Mouse (Mus musculus) kidney, adult 2 months (tissue): Measurements from ENCODE around the gene Ltb4r2. TPM values are rescaled to one million over a fixed set of nuclear protein-coding genes. Genes with fewer than 3 reads are reported as not detected.
A peak's percentile ranks its signal among the peaks of the same experiment; 100 is the strongest.
"Not testable (repeated sequence)": the region's sequence is repeated elsewhere in the genome, so short reads cannot be mapped to it uniquely, and the experiment has no call there.

Experiments
- DNase-seq: peaks from one replicate; pipeline ENCODE4 v3.0.0; 2021
- H3K27ac ChIP-seq: fragments of 200-500 bp; 2 replicates; pipeline ENCODE4 v1.5.1; 2012; ENCODE audit warnings: low read depth, low read length, control low read depth, inconsistent platforms; ENCODE audit not compliant: insufficient read depth
- H3K27me3 ChIP-seq: fragments of 200-500 bp; replicated peaks from 2 replicates; pipeline ENCODE4 v1.6.1; 2012; ENCODE audit warnings: mild to moderate bottlenecking, moderate library complexity, low read length, inconsistent platforms; ENCODE audit not compliant: control insufficient read depth, insufficient read depth
- H3K36me3 ChIP-seq: fragments of 200-500 bp; 2 replicates; pipeline ENCODE4 v1.6.1; 2012; ENCODE audit warnings: mild to moderate bottlenecking, moderate library complexity, low read length, inconsistent platforms; ENCODE audit not compliant: control insufficient read depth, insufficient read depth
- H3K4me1 ChIP-seq: fragments of 200-500 bp; 2 replicates; pipeline ENCODE4 v1.6.1; 2011; ENCODE audit warnings: low read length; ENCODE audit not compliant: control insufficient read depth, insufficient read depth
- H3K4me3 ChIP-seq: fragments of 200-500 bp; 2 replicates; pipeline ENCODE4 v1.5.1; 2011; ENCODE audit warnings: mild to moderate bottlenecking, low read depth, low read length, control low read depth; ENCODE audit not compliant: insufficient read depth
- CTCF ChIP-seq: fragments of 200-500 bp; conservative IDR thresholded peaks from 2 replicates; pipeline ENCODE4 v1.5.1; 2011; ENCODE audit warnings: low read depth, mild to moderate bottlenecking, control low read depth, low read length, moderate library complexity, mixed read lengths; ENCODE audit not compliant: insufficient read depth, insufficient read length
- POLR2A ChIP-seq: fragments of 200-500 bp; IDR thresholded peaks from one replicate; pipeline ENCODE4 v1.6.1; 2011; ENCODE audit warnings: low read depth, low read length, control low read depth
- WGBS: fragments of 180-500 bp; shearing (Covaris S2); methylation state at CpG from one replicate; pipeline ENCODE4 v1.1.7; 2018; 5-methylcytosine and 5-hydroxymethylcytosine counted together
- polyA plus RNA-seq: library from polyadenylated mRNA; depleted of rRNA; stranded (reverse); fragments of >200 nt; gene quantifications from 2 replicates; pipeline ENCODE4 v1.2.3, GENCODE M21; 2012

The Ltb4r2 gene
- polyA plus RNA-seq, 1 experiment = 0.56 TPM

- no peaks in the 10 kb centered on the region for H3K36me3 ChIP-seq
- peak within 1 kb of the TSS; percentile 63 for H3K4me3 ChIP-seq
- 6% methylated on average over 8 of the region's 8 CpGs for WGBS
- peak; percentile 93 for DNase-seq
- H3K27me3 ChIP-seq = no peaks in the 10 kb centered on the region
- peak; percentile 64 for TF ChIP-seq CTCF
- no peak for TF ChIP-seq POLR2A
- H3K27ac ChIP-seq = peak within 1 kb of the TSS; percentile 92
- peaks cover 14% of the 10 kb centered on the region; the same call in 1 of the 2 replicates for H3K4me1 ChIP-seq
Observed at GRCm38 (mm10) chr14:55758363-55758784, 2.9 kb upstream of the Ltb4r2 start, which contains the start of gene Cideb. Gene Cideb, minus strand, starts transcription at chr14:55758458.

GRCm38 (mm10) chr14:55760156-55760555 is 1.1 kb upstream of the Ltb4r2 start:
- H3K27ac ChIP-seq = not testable (repeated sequence)

GRCm38 (mm10) chr14:55762001-55762821 is 983 bp downstream of the Ltb4r2 start:
- peak overlapping the region; percentile 17; the same call in 1 of the 2 replicates for H3K27ac ChIP-seq
- 3% methylated on average over 77 of the region's 77 CpGs for WGBS
- H3K27me3 ChIP-seq = no peaks in the 10 kb centered on the region
- peaks cover 11% of the 10 kb centered on the region; the same call in 1 of the 2 replicates for H3K4me1 ChIP-seq
- DNase-seq = peak; percentile 51
- peak overlapping the region; percentile 81 for H3K4me3 ChIP-seq
- TF ChIP-seq POLR2A (no peak), CTCF (no peak)
- H3K36me3 ChIP-seq = no peaks in the 10 kb centered on the region

More at GRCm38 (mm10) chr14:55760156-55760555, 1.1 kb upstream of the Ltb4r2 start:
- WGBS = under 1% methylated on average over 6 of the region's 6 CpGs
- peak; percentile 93 for DNase-seq
- H3K36me3 ChIP-seq, H3K4me3 ChIP-seq, H3K27me3 ChIP-seq: not testable (repeated sequence)
- TF ChIP-seq CTCF = peak; percentile 74
- H3K4me1 ChIP-seq = peaks cover 14% of the 10 kb centered on the region; the same call in 1 of the 2 replicates

GRCm38 (mm10) chr14:55763166-55763565 is 1.9 kb downstream of the Ltb4r2 start:
- H3K27ac ChIP-seq = peak overlapping the region; percentile 27; the same call in 1 of the 2 replicates
- H3K36me3 ChIP-seq = no peaks in the 10 kb centered on the region
- H3K4me3 ChIP-seq = no peak overlapping the region
- peaks cover 11% of the 10 kb centered on the region; the same call in 1 of the 2 replicates for H3K4me1 ChIP-seq
- no peaks in the 10 kb centered on the region for H3K27me3 ChIP-seq
- DNase-seq = no peak
- TF ChIP-seq POLR2A (no peak), CTCF (no peak)
- WGBS = 44% methylated on average over 7 of the region's 7 CpGs

GRCm38 (mm10) chr14:55765696-55766095 is 4.5 kb downstream of the Ltb4r2 start, which contains the start of gene Ltb4r1:
Gene Ltb4r1, plus strand, starts transcription at chr14:55765962.
- no peak for DNase-seq
- TF ChIP-seq POLR2A (no peak), CTCF (no peak)
- H3K27ac ChIP-seq = no peak within 1 kb of the TSS
- 0 out of 2 replicates have a peak, but pooled peaks cover 4% of the 10 kb centered on the region for H3K4me1 ChIP-seq
- no peaks in the 10 kb centered on the region for H3K36me3 ChIP-seq
- H3K4me3 ChIP-seq = no peak within 1 kb of the TSS
- 76% methylated on average over 4 of the region's 4 CpGs for WGBS
- H3K27me3 ChIP-seq = no peaks in the 10 kb centered on the region

- Histone ChIP-seq H3K27ac (no peak overlapping the region), H3K36me3 (no peaks in the 10 kb centered on the region), H3K4me3 (peak overlapping the region; percentile 33; the same call in 1 of the 2 replicates), H3K4me1 (no peaks in the 10 kb centered on the region), H3K27me3 (no peaks in the 10 kb centered on the region)
- WGBS = 9% methylated on average over 52 of the region's 52 CpGs
- peak; percentile 84 for DNase-seq
- TF ChIP-seq POLR2A = no peak
- TF ChIP-seq CTCF = peak; percentile 58
Observed at GRCm38 (mm10) chr14:55767519-55768414, 6.5 kb downstream of the Ltb4r2 start.

- DNase-seq = no peak
- H3K27ac ChIP-seq = no peak overlapping the region
- H3K36me3 ChIP-seq = no peaks in the 10 kb centered on the region
- no peaks in the 10 kb centered on the region for H3K4me1 ChIP-seq
- TF ChIP-seq POLR2A = no peak
- TF ChIP-seq CTCF = no peak
- 94% methylated on average over 6 of the region's 6 CpGs for WGBS
- H3K27me3 ChIP-seq = no peaks in the 10 kb centered on the region
- H3K4me3 ChIP-seq = no peak overlapping the region
Observed at GRCm38 (mm10) chr14:55768555-55768954, 7.3 kb downstream of the Ltb4r2 start.
